Mouse (Mus musculus): ENCODE results near the gene Fam129b. TPM values are rescaled to one million over a fixed set of nuclear protein-coding genes. Genes with fewer than 3 reads are reported as not detected.

Gene Fam129b
- 10.9 and 38.1 TPM in 2 replicates for polyA plus RNA-seq (2012; ENCODE audit: low replicate concordance)

DNA sequence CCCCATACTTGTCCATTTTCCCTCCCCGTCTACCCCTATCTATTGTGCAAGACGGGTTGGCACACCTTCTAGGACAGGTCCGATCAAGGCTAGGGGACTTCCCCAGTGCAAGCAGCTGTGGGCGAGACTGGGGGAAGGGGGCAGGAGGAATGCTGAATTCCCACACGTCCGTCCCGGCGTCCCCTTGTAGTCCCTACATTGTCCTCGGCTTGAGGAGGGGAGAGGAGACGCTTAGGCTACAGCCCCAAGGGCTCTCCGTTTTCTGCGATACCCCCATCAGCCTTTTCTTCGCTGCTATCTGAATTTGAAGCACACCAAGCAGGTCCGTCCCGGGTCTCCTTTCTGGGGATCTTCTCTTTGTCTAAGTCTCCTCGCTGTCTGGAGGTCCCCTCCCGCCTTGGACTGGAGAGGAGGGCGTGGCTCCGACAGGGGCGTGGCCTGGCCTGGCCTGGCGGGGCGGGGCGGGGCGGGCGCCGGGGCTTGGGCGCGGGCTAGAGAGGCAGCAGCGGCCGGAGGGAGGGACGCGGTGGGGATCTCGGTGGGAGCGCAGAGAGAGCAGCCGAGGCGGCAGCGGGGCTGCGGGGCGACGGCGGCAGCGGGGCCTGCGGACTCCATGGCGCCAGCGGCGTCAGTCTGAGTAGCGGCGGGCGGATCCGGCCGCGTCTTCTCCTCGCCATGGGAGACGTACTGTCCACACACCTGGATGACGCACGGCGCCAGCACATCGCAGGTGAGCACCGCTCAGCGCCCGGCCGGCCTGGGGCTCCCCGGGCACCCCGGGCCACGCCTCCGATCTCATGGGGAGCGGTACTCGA, at the start of gene Fam129b:
Gene Fam129b, plus strand, starts transcription at position 440 of the 815 bp plus-strand sequence.

DNA sequence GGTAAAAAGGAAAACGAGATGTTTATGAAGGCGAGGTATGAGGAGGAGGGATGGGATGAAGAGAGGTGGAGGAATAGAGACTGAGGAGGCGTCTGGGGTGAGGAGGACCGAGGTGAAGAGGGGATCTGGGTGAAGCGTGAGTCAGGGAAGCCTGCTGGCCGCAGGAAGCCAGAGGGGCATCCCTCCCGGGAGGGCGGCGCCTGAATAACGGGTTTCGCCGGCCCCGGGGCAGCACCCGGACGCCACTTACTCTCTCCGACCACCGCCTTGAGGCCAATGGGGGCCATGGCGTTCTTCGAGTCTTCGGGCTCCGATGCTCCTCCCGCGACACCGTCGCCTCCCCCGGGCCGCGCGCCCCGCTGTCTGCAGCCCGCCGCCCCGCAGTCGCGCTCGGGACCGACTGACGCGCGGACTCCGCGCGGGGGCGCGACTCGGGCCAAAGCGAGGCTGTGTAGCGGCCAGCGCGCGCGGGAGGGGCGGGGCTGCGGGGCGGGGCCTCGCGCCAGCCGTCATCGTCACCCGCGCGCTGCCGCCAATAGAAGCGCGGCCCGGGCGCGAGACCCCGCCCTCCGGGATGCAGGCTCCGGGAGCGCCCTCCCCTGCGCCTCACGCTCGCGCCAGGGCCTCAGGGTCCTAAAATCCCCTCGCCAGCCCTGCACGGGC, 29.0 kb upstream of the Fam129b start, which contains the start of gene Stxbp1:
Gene Stxbp1, minus strand, starts transcription at position 441 of the 663 bp plus-strand sequence.

DNA sequence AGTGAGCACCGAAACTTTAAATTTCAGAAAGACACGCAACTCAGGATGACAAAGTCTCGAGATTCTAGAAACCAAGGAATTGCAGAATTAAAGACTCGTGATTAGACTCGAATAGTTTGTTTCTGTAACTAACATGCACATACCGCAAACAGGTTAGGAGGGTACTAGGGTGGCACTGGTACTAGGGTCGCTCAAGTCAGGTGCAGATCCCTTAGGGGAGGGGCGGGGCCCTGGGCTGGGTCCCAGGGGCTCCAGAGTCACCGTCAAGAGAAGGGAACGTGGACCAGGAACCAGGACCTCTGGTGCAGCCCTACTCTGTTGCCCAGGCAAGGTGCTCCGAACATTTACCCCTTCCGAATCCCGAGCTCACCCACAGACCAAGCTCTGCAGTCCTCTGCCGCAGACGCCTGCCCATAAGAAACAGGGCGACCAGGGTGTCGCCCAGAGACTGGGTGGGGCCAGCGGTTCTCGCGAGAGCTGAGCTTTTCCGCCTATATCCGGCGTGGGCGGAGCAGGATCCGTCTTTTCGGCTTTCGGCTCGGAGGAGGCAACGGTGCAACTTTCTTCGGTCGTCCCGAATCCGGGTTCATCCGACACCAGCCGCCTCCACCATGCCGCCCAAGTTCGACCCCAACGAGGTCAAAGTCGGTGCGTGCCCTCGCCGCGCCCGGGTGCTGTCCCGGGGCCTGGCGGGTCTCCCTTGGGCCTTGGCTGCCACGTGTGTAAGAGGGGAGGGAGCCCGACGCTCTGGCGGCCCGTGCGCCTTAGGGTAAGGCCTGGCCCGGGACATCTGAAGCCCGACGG, 85.5 kb downstream of the Fam129b start, which contains the start of the genes Rpl12 and Lrsam1:
Gene Rpl12, plus strand, starts transcription at position 368 of the 804 bp plus-strand sequence.
Gene Lrsam1, minus strand, starts transcription at position 423 of the 804 bp plus-strand sequence.

Other genes with a start within 250 kb of the Fam129b start
- 13.8 and 31.2 TPM in 2 replicates for gene Eng, start 229.5 kb upstream of the Fam129b start, polyA plus RNA-seq (2012; ENCODE audit: low replicate concordance)
- 47.2 and 135 TPM in 2 replicates for gene Fpgs, start 172.0 kb upstream of the Fam129b start, polyA plus RNA-seq (2012; ENCODE audit: low replicate concordance)
- 91.0 and 160 TPM in 2 replicates for gene Cdk9, start 163.0 kb upstream of the Fam129b start, polyA plus RNA-seq (2012; ENCODE audit: low replicate concordance)
- 153 and 217 TPM in 2 replicates for gene Sh2d3c, start 155.1 kb upstream of the Fam129b start, polyA plus RNA-seq (2012; ENCODE audit: low replicate concordance)
- gene 6330409D20Rik, start 135.1 kb upstream of the Fam129b start, polyA plus RNA-seq (2012; ENCODE audit: low replicate concordance), result not detected in 2 replicates
- gene Tor2a, start 118.9 kb upstream of the Fam129b start, polyA plus RNA-seq (2012; ENCODE audit: low replicate concordance), result 61.8 and 69.6 TPM in 2 replicates
- 0.04 and 0.09 TPM in 2 replicates for gene Ttc16, start 100.5 kb upstream of the Fam129b start, polyA plus RNA-seq (2012; ENCODE audit: low replicate concordance)
- 2.4 and 6.0 TPM in 2 replicates for gene Ptrh1, start 100.3 kb upstream of the Fam129b start, polyA plus RNA-seq (2012; ENCODE audit: low replicate concordance)
- gene Cfap157, start 91.7 kb upstream of the Fam129b start, polyA plus RNA-seq (2012; ENCODE audit: low replicate concordance), result not detected in 2 replicates
- gene Stxbp1, start 28.9 kb upstream of the Fam129b start, polyA plus RNA-seq (2012; ENCODE audit: low replicate concordance), result 1.4 and 3.5 TPM in 2 replicates
- 1,267 and 2,336 TPM in 2 replicates for gene Rpl12, start 85.4 kb downstream of the Fam129b start, polyA plus RNA-seq (2012; ENCODE audit: low replicate concordance)
- 12.7 and 17.3 TPM in 2 replicates for gene Lrsam1, start 85.5 kb downstream of the Fam129b start, polyA plus RNA-seq (2012; ENCODE audit: low replicate concordance)
- 41.9 and 165 TPM in 2 replicates for gene Slc2a8, start 106.0 kb downstream of the Fam129b start, polyA plus RNA-seq (2012; ENCODE audit: low replicate concordance)

All from hematopoietic multipotent progenitor cell, adult 10-12 weeks (in vitro differentiated cells).